In genomic region chr10:127510895-127511617, GRCm38 (mm10) we compare ENCODE assay signal across 8 mouse cellular contexts. TPM values are rescaled to one million over a fixed set of nuclear protein-coding genes. Genes with fewer than 3 reads are reported as not detected.
DNase-seq lines count a peak whose midpoint lies in the region; ATAC-seq and TF ChIP-seq lines count a peak whose summit lies in the region.

No protein-coding gene starts in this region.

- ATAC-seq in liver, embryonic 12.5 days: no peak
- ATAC-seq in megakaryocyte-erythroid progenitor cell, adult 5-6 weeks (replicated peaks; ENCODE audit: low FRiP score, low TSS enrichment, poor library complexity, severe bottlenecking): no peak

- TF ChIP-seq POLR2A in cerebellum, adult 2 months (IDR thresholded peaks at IDR 0.05; ENCODE audit: borderline replicate concordance, insufficient read depth, low read length): no peak
- no peak for TF ChIP-seq POLR2A in thymus, adult 2 months (IDR thresholded peaks at IDR 0.05; ENCODE audit: control insufficient read depth, extremely low read depth, insufficient read depth, low read length, poor library complexity)

- peak overlapping the region; percentile 81 for H3K4me2 ChIP-seq in liver, embryonic 12.5 days

- no peaks in the 10 kb centered on the region for H3K27me3 ChIP-seq in cerebellum, adult 2 months (ENCODE audit: control insufficient read depth, insufficient read depth, low read length)
- peaks cover 5% of the 10 kb centered on the region; the same call in 1 of the 2 replicates for H3K27me3 ChIP-seq in thymus, adult 2 months (ENCODE audit: control insufficient read depth, insufficient read depth, low read length)
- peaks cover 98% of the 10 kb centered on the region for H3K27me3 ChIP-seq in liver, embryonic 12.5 days (replicated peaks)

- no peak overlapping the region for H3K9ac ChIP-seq in liver, embryonic 12.5 days

- peak; percentile 38 to 61 for DNase-seq in cerebellum, adult 2 months
- DNase-seq in cerebellum, postnatal 4 days (ENCODE audit: low spot score in 2 of 2): no peak
- DNase-seq in thymus, adult 2 months: no peak
- no peak for DNase-seq in thymus, postnatal 36 days
- no peak for DNase-seq in frontal cortex, adult 2 months (ENCODE audit: extremely low spot score in 1 of 2, low spot score in 1 of 2)
- no peak for DNase-seq in T-cell, adult 2 months (ENCODE audit: low spot score)

- TF ChIP-seq CTCF in cerebellum, adult 2 months (IDR thresholded peaks at IDR 0.05; ENCODE audit: borderline replicate concordance, insufficient read depth, low read depth, low read length): no peak
- TF ChIP-seq CTCF in thymus, adult 2 months (IDR thresholded peaks at IDR 0.05; ENCODE audit: borderline replicate concordance, control insufficient read depth, extremely low read depth, insufficient read depth, low read length, poor library complexity): no peak

- peaks cover 38% of the 10 kb centered on the region for H3K4me1 ChIP-seq in cerebellum, adult 2 months (ENCODE audit: control insufficient read depth, insufficient read depth, low read length)
- H3K4me1 ChIP-seq in thymus, adult 2 months (replicated peaks; ENCODE audit: control insufficient read depth, insufficient read depth, low read length): peaks cover 38% of the 10 kb centered on the region
- H3K4me1 ChIP-seq in liver, embryonic 12.5 days: peaks cover 71% of the 10 kb centered on the region

- WGBS in cerebellum, adult 2 months: 29% methylated on average over 11 of the region's 11 CpGs
- WGBS in thymus, adult 2 months: 21% methylated on average over 11 of the region's 11 CpGs
- WGBS in liver, embryonic 12.5 days (ENCODE audit: insufficient replicate concordance): 9% methylated on average over 11 of the region's 11 CpGs

- H3K9me3 ChIP-seq in liver, embryonic 12.5 days (replicated peaks): no peaks in the 10 kb centered on the region

- H3K36me3 ChIP-seq in thymus, adult 2 months (ENCODE audit: control insufficient read depth, insufficient read depth, low read length): no peaks in the 10 kb centered on the region
- no peaks in the 10 kb centered on the region for H3K36me3 ChIP-seq in liver, embryonic 12.5 days

- peak overlapping the region; percentile 67 for H3K4me3 ChIP-seq in cerebellum, adult 2 months (replicated peaks; ENCODE audit: insufficient read depth, low read depth, low read length)
- H3K4me3 ChIP-seq in thymus, adult 2 months (ENCODE audit: control insufficient read depth, insufficient read depth, low read length): peak overlapping the region; percentile 44; the same call in 1 of the 2 replicates
- peak overlapping the region; percentile 49 for H3K4me3 ChIP-seq in liver, embryonic 12.5 days

- peak overlapping the region; percentile 98 for H3K27ac ChIP-seq in cerebellum, adult 2 months (ENCODE audit: insufficient read depth, low read length)
- H3K27ac ChIP-seq in thymus, adult 2 months (ENCODE audit: control insufficient read depth, insufficient read depth, low read length): no peak overlapping the region
- no peak overlapping the region for H3K27ac ChIP-seq in liver, embryonic 12.5 days

RNA-seq across cellular contexts. Expression of gene Ndufa4l2, which starts 3.7 kb away (rescaled TPM):
- 10.4 and 11.5 TPM in 2 replicates for polyA plus RNA-seq in cerebellum, adult 2 months (2012; rRNA removed)
- polyA plus RNA-seq in thymus, adult 2 months (2012; rRNA removed): 6.2 and 13.5 TPM in 2 replicates
- 12.9 and 14.8 TPM in 2 replicates for polyA plus RNA-seq in liver, embryonic 12.5 days (2016; fragmentation: Nextera tagmentation; extraction: Ambion mirVana)
- 10.3 and 10.8 TPM in 2 replicates for polyA plus RNA-seq in frontal cortex, adult 2 months (2012; rRNA removed)
- total RNA-seq in megakaryocyte-erythroid progenitor cell, adult 5-6 weeks (2014; fragmentation: Nextera tagmentation): not detected in 2 replicates
- total RNA-seq in megakaryocyte-erythroid progenitor cell, adult 5-6 weeks (2017): not detected in 2 replicates

RNA-seq across cellular contexts. Expression of gene Stac3, which starts 9.6 kb away (rescaled TPM):
- polyA plus RNA-seq in cerebellum, adult 2 months (2012; rRNA removed): 8.3 TPM in 2 replicates
- 2.2 and 3.9 TPM in 2 replicates for polyA plus RNA-seq in thymus, adult 2 months (2012; rRNA removed)
- 0.24 and 0.45 TPM in 2 replicates for polyA plus RNA-seq in liver, embryonic 12.5 days (2016; fragmentation: Nextera tagmentation; extraction: Ambion mirVana)
- 8.8 and 9.8 TPM in 2 replicates for polyA plus RNA-seq in frontal cortex, adult 2 months (2012; rRNA removed)
- not detected in 2 replicates for total RNA-seq in megakaryocyte-erythroid progenitor cell, adult 5-6 weeks (2014; fragmentation: Nextera tagmentation)
- total RNA-seq in megakaryocyte-erythroid progenitor cell, adult 5-6 weeks (2017): not detected in 2 replicates

RNA-seq across cellular contexts. Expression of gene Shmt2, which starts 11.2 kb away (rescaled TPM):
- 68.2 and 69.8 TPM in 2 replicates for polyA plus RNA-seq in cerebellum, adult 2 months (2012; rRNA removed)
- 171 and 198 TPM in 2 replicates for polyA plus RNA-seq in thymus, adult 2 months (2012; rRNA removed)
- 181 and 185 TPM in 2 replicates for polyA plus RNA-seq in liver, embryonic 12.5 days (2016; fragmentation: Nextera tagmentation; extraction: Ambion mirVana)
- polyA plus RNA-seq in frontal cortex, adult 2 months (2012; rRNA removed): 45.3 and 46.6 TPM in 2 replicates
- total RNA-seq in megakaryocyte-erythroid progenitor cell, adult 5-6 weeks (2014; fragmentation: Nextera tagmentation): 159 and 164 TPM in 2 replicates
- total RNA-seq in megakaryocyte-erythroid progenitor cell, adult 5-6 weeks (2017): 76.6 and 87.1 TPM in 2 replicates

RNA-seq across cellular contexts. Expression of gene Nxph4, which starts 23.3 kb away (rescaled TPM):
- 30.3 and 33.8 TPM in 2 replicates for polyA plus RNA-seq in cerebellum, adult 2 months (2012; rRNA removed)
- polyA plus RNA-seq in thymus, adult 2 months (2012; rRNA removed): 0.06 and 0.20 TPM in 2 replicates
- polyA plus RNA-seq in liver, embryonic 12.5 days (2016; fragmentation: Nextera tagmentation; extraction: Ambion mirVana): 0.10 and 0.23 TPM in 2 replicates
- 9.3 and 12.1 TPM in 2 replicates for polyA plus RNA-seq in frontal cortex, adult 2 months (2012; rRNA removed)
- not detected in 2 replicates for total RNA-seq in megakaryocyte-erythroid progenitor cell, adult 5-6 weeks (2014; fragmentation: Nextera tagmentation)
- total RNA-seq in megakaryocyte-erythroid progenitor cell, adult 5-6 weeks (2017): not detected in 2 replicates

Comparison
In these comparisons a context has a peak if more than half of its experiments do, and no peak if none do; other contexts are left out.
1. DNase-seq: peak in cerebellum, adult 2 months (2 of 2); none in cerebellum, postnatal 4 days (0 of 2), thymus, adult 2 months (single experiment), thymus, postnatal 36 days (0 of 2), frontal cortex, adult 2 months (0 of 2) and T-cell, adult 2 months (single experiment).
2. Peak in every context shown above with its lines, with median percentiles within 50 percentile points of each other: H3K4me3 ChIP-seq.